Mouse (Mus musculus) adipocyte (in vitro differentiated cells): ENCODE measurements around the gene Tle1.

Source experiments
- DNase-seq: peaks from one replicate; pipeline ENCODE4 v3.0.0-alpha.2; 2016; ENCODE audit warnings: low spot score

Gene Tle1

GRCm38 (mm10) chr4:72200559-72201409, at the start of gene Tle1:
Gene Tle1, minus strand, starts transcription at chr4:72200919.
- peak; percentile 98 for DNase-seq

DNA sequence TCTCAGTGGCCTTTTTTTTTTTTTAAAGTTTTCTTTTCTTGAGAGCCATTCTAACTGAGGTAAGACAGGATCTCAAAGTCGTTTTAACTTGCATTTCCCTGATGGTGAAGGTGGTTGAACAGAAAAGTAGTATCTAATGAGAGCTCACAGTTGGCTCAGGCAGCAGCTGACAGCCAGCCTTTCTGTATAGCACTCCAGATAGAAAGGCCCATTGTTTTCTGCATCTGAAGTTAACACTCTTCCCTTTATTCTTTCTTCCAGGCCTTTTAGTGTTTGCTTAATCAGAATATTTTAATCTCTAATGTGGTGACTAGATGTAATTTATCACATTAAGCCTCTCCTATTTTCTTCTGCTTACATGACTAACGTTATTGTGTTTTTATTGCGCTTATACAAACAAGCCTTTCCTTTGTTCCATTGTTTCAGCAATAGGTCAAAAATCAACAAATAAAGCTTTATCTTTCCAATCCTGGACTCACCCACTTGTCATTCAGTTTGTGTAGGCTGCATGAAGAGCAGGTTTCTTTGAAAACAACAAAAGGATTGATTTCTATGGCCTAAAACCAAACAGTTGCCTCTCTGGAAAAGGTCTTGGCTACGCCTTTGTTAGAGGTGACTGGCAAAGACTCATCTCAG, 33.0 kb upstream of the Tle1 start:
- DNase-seq = no peak

- no peak for DNase-seq
These were observed 31.5 kb upstream of the Tle1 start for GRCm38 (mm10) chr4:72232206-72232605.

DNA sequence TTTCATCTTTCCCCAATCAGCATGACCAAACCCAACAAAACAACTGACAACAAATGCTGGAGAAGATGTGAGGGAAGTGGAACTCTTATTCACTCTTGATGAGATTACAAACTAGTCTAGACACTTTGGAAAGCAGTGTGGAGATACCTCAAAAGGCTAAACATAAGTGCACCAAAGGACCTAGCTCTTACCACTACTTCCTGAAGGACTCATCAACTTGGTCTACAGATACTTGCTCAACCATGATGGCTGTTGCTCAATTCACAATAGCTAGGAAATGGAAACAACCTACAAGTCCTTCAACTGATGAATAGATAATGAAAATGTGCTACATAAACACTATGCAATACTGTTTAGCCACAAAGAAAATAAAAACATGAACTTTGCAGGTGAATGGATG, 30.1 kb upstream of the Tle1 start:
- DNase-seq = no peak

GRCm38 (mm10) chr4:72221629-72222028, 20.9 kb upstream of the Tle1 start:
- no peak for DNase-seq

DNA sequence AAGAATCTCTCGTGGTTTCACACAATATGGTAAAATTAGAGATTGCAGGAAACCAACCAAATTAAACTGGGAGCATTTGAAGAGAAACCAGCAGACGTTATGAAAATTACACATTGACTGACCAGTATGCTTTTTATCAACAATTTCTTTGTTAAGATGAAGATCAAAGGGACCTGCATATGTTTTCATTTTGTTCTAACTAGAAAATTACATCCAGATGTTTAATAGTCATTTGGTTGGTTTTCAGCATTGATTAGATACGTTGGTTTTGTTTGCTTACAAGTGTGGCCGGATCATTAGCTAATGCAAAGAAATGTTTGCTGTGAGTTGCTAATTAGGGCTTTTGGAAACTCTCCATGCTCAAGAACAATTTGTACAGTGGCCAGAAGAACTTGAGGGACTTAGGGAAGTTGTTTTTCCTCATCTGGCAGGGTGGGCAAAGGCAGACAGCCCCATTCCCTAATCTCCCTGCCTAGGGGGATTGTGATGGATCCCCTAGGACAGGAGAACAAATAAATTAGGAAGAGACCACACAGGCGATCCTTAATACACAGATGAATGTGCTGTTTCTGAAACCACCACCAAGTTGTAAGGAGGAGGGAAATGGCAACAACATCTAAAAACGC, 3.8 kb upstream of the Tle1 start:
- no peak for DNase-seq

- peak; percentile 43 for DNase-seq
These were observed 837 bp upstream of the Tle1 start for GRCm38 (mm10) chr4:72201521-72201991.

DNA sequence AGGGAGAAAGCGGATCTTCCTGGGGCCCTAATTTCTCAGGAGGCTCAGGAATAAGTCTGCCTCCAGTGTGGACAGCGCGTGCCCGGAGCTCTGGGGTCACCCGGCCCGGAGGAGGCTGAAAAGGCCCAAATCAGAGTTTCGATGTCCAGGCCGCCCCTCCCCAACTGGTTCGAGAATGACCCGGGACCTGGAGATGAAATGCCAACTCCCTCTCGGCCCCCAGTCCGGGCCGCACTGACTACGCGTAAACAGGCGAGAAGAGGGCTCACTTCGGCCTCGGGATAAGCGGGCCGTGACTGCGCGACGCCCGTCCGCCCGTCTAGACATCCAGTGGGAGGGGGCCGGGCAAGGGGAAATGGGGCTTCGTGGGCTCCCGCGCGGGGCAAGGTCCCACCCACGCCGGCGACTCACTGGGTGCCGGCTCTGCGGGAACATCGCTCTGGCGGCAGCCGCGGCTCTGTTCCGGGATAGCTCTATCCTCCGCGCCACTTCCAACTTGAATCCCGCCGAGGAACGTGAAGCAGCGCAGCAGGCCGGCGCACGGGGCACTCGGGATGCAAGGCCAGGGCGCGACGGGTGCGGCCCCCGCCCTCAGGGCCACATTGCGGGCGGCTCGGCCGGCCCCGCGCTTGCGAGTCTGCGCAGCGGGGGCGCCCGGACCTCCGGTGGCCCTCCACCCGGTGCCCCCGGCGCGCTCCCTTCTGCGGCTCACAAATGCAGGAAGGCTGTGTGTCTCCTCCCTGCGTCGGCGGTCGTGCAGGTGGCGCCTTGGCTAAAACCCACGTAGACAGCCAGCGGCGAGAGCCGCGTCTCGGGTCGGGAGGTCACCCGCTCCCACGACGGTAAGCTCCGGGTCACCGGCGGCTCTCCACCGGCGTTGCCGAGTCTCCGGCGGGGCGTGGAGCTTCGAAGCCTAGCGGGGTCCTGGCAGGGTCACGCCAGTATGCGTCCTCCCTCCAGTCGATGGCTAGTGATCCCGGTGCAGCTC, 854 bp downstream of the Tle1 start:
- DNase-seq = peak; percentile 43

DNA sequence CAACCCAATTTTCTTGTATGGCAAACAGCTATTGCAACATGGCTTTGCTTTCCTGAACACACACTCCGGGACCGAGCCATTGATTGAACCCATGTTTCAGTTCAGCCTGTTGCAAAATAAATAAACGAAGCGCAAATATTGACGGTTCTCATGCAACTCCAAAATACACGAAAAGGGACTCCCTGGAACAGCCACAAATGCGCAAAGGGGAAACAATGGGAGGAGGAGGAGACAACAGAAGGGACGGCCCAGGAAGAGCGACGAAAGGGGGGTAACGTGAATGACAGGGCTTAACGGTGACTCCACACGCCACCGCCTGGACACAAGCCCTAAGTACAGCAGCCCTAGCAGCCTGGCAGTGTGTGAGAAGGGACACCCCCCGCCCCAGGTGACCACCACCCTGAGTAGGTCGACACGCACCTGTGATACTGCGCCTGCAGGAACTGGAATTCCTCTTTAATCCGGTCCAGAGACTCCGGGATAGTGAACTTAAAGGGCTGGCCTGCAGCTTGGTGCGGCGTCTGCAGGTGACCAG, 1.8 kb downstream of the Tle1 start:
- DNase-seq = peak; percentile 95

- DNase-seq = peak; percentile 95
These were observed 2.7 kb downstream of the Tle1 start for GRCm38 (mm10) chr4:72197888-72198605.

- peak; percentile 82 for DNase-seq
These were observed 5.4 kb downstream of the Tle1 start for GRCm38 (mm10) chr4:72195116-72195835.

DNA sequence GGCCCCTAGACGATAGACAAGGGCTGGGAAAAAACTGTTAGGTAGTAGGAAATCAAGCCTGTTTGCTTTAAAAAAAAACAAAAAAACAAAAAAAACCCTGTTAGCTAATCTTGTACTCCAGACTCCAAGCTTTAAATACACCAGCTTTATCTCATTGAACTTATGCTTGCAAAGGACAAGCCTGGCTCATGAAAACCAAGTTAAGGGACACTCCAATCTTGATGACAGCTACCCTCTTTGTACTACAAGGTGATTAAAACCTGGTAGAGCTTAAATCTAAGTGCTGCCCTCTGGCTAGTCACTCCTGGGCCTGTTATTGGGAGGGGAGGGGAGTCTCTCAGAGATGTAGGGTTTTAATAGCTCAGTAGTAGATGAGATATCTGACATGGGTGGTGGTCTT, 7.4 kb downstream of the Tle1 start:
- DNase-seq = no peak

GRCm38 (mm10) chr4:72184476-72184875, 16.2 kb downstream of the Tle1 start:
- DNase-seq = no peak

DNA sequence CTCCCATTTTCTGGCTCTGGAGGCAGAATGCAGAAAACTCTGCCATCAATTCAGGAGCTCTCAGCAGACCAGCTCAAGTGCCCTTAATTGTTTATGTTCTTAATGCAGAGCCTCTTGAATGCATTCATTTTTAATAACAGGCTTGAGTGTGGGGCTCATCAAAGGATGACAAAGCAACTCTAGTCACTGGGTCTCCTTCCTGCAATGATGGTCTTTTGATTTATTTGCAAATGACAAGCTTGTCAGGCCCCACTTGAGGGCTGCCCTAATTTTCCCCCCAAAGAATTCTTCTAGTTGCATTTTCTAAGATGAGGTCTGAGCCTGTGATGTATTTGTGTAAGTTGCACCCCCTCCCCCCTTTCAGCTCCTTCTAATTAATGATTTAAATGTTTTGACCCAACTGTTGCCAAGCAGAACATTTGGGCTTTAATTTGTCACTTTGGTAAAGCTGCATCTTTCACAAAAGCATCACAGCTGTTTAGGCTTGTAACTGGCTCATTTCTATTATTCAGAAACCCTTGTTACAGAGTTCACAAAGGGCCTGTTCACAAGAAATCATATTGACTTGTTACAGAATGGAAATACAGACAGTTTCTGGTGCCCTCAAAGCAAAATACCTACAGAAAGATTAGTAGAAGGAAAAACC, 18.3 kb downstream of the Tle1 start:
- no peak for DNase-seq

GRCm38 (mm10) chr4:72175943-72176342, 24.8 kb downstream of the Tle1 start:
- DNase-seq = no peak

GRCm38 (mm10) chr4:72168267-72168666, 32.5 kb downstream of the Tle1 start:
- no peak for DNase-seq

DNA sequence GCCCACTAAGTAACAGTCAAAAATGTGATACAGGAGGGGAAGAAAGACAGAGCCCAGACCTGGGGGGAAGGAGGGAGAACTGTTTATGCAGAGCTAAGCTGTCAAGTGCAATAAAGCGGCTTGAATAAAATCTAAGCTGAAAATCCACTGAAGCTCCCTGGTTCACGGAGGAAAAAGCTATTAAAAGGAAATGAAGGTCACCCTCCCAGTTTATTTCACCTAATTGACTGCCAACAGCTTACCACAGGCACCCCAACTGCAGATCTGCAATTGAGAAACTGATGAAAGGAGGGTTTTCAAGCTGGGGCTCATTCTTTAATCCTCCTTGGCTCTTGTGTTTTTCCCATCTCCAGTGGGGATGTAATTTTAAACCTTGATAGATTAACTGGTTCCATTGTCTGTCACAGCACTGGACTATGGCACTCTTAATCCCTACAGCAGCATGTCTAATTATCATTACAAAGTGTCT, 32.9 kb downstream of the Tle1 start:
- no peak for DNase-seq

GRCm38 (mm10) chr4:72167171-72167570, 33.5 kb downstream of the Tle1 start:
- no peak for DNase-seq

- DNase-seq = no peak
These were observed 34.2 kb downstream of the Tle1 start for GRCm38 (mm10) chr4:72166561-72166960.
